Mouse (Mus musculus) ES-Bruce4 (cell line): ENCODE measurements around the gene Ccz1. TPM values are rescaled to one million over a fixed set of nuclear protein-coding genes. Genes with fewer than 3 reads are reported as not detected.

Source experiments
- H3K27ac ChIP-seq: 2 replicates; pipeline ENCODE4 v1.5.1; 2012; ENCODE audit warnings: low read length, inconsistent platforms; ENCODE audit not compliant: insufficient read depth
- H3K27me3 ChIP-seq: 2 replicates; pipeline ENCODE4 v1.6.1; 2012; ENCODE audit warnings: mild to moderate bottlenecking, low read length, inconsistent platforms; ENCODE audit not compliant: control insufficient read depth, poor library complexity, insufficient read depth, severe bottlenecking
- H3K36me3 ChIP-seq: 2 replicates; pipeline ENCODE4 v1.6.1; 2012; ENCODE audit warnings: inconsistent platforms, mild to moderate bottlenecking, low read length, moderate library complexity; ENCODE audit not compliant: control insufficient read depth, poor library complexity, insufficient read depth, severe bottlenecking
- H3K4me1 ChIP-seq: one replicate; pipeline ENCODE4 v1.8.1; 2011; ENCODE audit warnings: low read length; ENCODE audit not compliant: control insufficient read depth, insufficient read depth
- H3K4me3 ChIP-seq: 2 replicates; pipeline ENCODE4 v1.5.1; 2011; ENCODE audit warnings: low read depth, mild to moderate bottlenecking, low read length
- H3K9ac ChIP-seq: 2 replicates; pipeline ENCODE4 v1.6.1; 2012; ENCODE audit warnings: low read depth, mild to moderate bottlenecking, inconsistent platforms; ENCODE audit not compliant: poor library complexity, severe bottlenecking
- H3K9me3 ChIP-seq: replicated peaks from 2 replicates; pipeline ENCODE4 v1.6.1; 2012; ENCODE audit warnings: mild to moderate bottlenecking, low read length, inconsistent platforms; ENCODE audit not compliant: control insufficient read depth, poor library complexity, insufficient read depth, severe bottlenecking
- CTCF ChIP-seq: IDR thresholded peaks from one replicate; pipeline ENCODE4 v1.8.1; 2011; ENCODE audit warnings: low read depth, low read length
- EP300 ChIP-seq: IDR thresholded peaks from 2 replicates; pipeline ENCODE4 v1.6.1; 2011; ENCODE audit warnings: low read depth, low read length; ENCODE audit not compliant: insufficient read depth
- POLR2A ChIP-seq: IDR thresholded peaks from one replicate; pipeline ENCODE4 v1.8.1; 2011; ENCODE audit warnings: low read length; ENCODE audit not compliant: insufficient read depth
- polyA plus RNA-seq: library from polyadenylated mRNA; stranded (reverse); fragments of >200 nt; gene quantifications from 2 replicates; pipeline ENCODE4 v1.2.4, GENCODE M21; 2011; ENCODE audit warnings: low read depth; ENCODE audit not compliant: missing spikeins, insufficient read depth, insufficient read length

Ccz1 gene
- polyA plus RNA-seq, 1 experiment = 69.5 TPM

GRCm38 (mm10) chr5:144047324-144047723 lies 32.6 kb upstream of the Ccz1 start:
- no peak overlapping the region for H3K9ac ChIP-seq
- no peaks in the 10 kb centered on the region for H3K27me3 ChIP-seq
- H3K27ac ChIP-seq = no peak overlapping the region
- TF ChIP-seq POLR2A = no peak
- TF ChIP-seq CTCF = no peak
- TF ChIP-seq EP300 = no peak
- peaks cover 2% of the 10 kb centered on the region for H3K4me1 ChIP-seq
- H3K36me3 ChIP-seq = no peaks in the 10 kb centered on the region
- H3K4me3 ChIP-seq = no peak overlapping the region
- H3K9me3 ChIP-seq = no peaks in the 10 kb centered on the region

- no peak overlapping the region for H3K4me3 ChIP-seq
- no peaks in the 10 kb centered on the region for H3K27me3 ChIP-seq
- no peak overlapping the region for H3K27ac ChIP-seq
- H3K9ac ChIP-seq = no peak overlapping the region
- H3K9me3 ChIP-seq = no peaks in the 10 kb centered on the region
- TF ChIP-seq POLR2A (no peak), CTCF (no peak), EP300 (no peak)
- no peaks in the 10 kb centered on the region for H3K36me3 ChIP-seq
- peaks cover 2% of the 10 kb centered on the region for H3K4me1 ChIP-seq
Measured at GRCm38 (mm10) chr5:144043166-144043565, 28.5 kb upstream of the Ccz1 start.

- TF ChIP-seq CTCF = peak; percentile 96
- TF ChIP-seq EP300 = no peak
- H3K4me3 ChIP-seq = no peak overlapping the region
- no peaks in the 10 kb centered on the region for H3K36me3 ChIP-seq
- H3K27me3 ChIP-seq = no peaks in the 10 kb centered on the region
- H3K27ac ChIP-seq = no peak overlapping the region
- H3K9me3 ChIP-seq = no peaks in the 10 kb centered on the region
- H3K9ac ChIP-seq = no peak overlapping the region
- no peaks in the 10 kb centered on the region for H3K4me1 ChIP-seq
Measured at GRCm38 (mm10) chr5:144040720-144041364, 26.2 kb upstream of the Ccz1 start.

- no peak overlapping the region for H3K27ac ChIP-seq
- TF ChIP-seq CTCF (no peak), POLR2A (no peak), EP300 (no peak)
- H3K4me3 ChIP-seq = no peak overlapping the region
- H3K9ac ChIP-seq = no peak overlapping the region
- no peaks in the 10 kb centered on the region for H3K4me1 ChIP-seq
- H3K36me3 ChIP-seq = no peaks in the 10 kb centered on the region
- H3K27me3 ChIP-seq = no peaks in the 10 kb centered on the region
- H3K9me3 ChIP-seq = no peaks in the 10 kb centered on the region
Measured at GRCm38 (mm10) chr5:144039886-144040285, 25.2 kb upstream of the Ccz1 start.

DNA sequence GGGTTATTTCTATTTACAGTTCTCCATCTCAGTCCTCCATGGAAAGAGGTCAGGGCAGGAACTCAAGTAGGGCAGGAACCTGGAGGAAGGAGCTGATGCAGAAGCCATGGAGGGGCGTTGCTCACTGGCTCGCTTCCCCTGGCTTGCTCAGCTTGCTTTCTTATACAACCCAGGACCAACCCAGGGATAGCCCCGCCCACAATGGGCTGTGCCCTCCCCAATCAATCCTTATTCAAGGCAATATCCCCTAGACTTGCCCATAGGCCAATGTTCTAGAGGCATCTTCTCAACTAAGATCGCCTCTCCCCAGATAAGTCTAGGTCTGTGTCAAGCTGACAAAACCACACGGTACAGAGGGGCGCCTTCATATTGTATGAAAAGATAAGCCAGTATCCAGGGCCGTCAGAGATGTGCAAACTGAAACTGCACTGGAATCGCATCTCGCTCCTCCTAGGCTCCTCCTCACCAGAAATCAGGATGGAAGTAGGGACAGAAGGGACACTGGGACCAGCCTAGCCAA lies 24.5 kb upstream of the Ccz1 start:
- Histone ChIP-seq H3K9me3 (no peaks in the 10 kb centered on the region), H3K36me3 (no peaks in the 10 kb centered on the region), H3K4me1 (no peaks in the 10 kb centered on the region), H3K9ac (no peak overlapping the region), H3K27ac (no peak overlapping the region), H3K4me3 (no peak overlapping the region), H3K27me3 (no peaks in the 10 kb centered on the region)
- TF ChIP-seq CTCF (no peak), EP300 (no peak), POLR2A (no peak)

DNA sequence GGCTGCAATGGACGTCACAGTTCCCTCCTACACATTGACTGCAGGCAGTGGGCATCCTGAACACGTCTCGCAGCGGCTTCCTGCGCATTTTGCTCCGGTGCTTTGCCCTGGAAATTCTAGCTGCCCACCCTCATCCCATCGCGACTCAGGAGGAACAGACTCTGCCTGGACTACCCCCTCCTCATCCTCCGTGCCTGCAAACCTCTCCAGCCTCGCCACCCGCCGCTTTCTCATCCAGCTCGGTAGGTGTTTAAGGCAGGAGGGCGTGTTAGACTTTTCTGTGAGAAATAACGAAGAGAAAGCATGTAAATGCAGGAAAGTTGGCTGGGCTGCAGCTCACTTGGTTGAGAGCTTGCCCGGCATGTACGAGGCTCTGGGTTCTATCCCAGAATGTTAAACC lies 22.3 kb upstream of the Ccz1 start:
- TF ChIP-seq CTCF = no peak
- TF ChIP-seq POLR2A = no peak
- TF ChIP-seq EP300 = no peak
- no peaks in the 10 kb centered on the region for H3K4me1 ChIP-seq
- H3K9me3 ChIP-seq = no peaks in the 10 kb centered on the region
- H3K36me3 ChIP-seq = no peaks in the 10 kb centered on the region
- H3K4me3 ChIP-seq = peak overlapping the region; percentile 9
- H3K27ac ChIP-seq = no peak overlapping the region
- no peaks in the 10 kb centered on the region for H3K27me3 ChIP-seq
- H3K9ac ChIP-seq = 0 out of 2 replicates have a peak overlapping the region, but pooled peaks have one; percentile 1
